Mouse (Mus musculus) bone marrow macrophage, adult 2 months (primary cell): Measurements from ENCODE around the gene Gnb2. TPM values are rescaled to one million over a fixed set of nuclear protein-coding genes. Genes with fewer than 3 reads are reported as not detected.

Experiments used
- H3K27ac ChIP-seq: 2 replicates; pipeline ENCODE4 v1.5.1; 2012; ENCODE audit warnings: low read depth, low read length; ENCODE audit not compliant: insufficient read depth
- H3K4me1 ChIP-seq: 2 replicates; pipeline ENCODE4 v1.6.1; 2012; ENCODE audit warnings: low read length; ENCODE audit not compliant: control insufficient read depth, insufficient read depth
- H3K4me3 ChIP-seq: 2 replicates; pipeline ENCODE4 v1.5.1; 2012; ENCODE audit warnings: mild to moderate bottlenecking, low read length, moderate library complexity; ENCODE audit not compliant: insufficient read depth
- CTCF ChIP-seq: IDR thresholded peaks from 2 replicates; pipeline ENCODE4 v1.5.1; 2012; ENCODE audit warnings: low read depth, mild to moderate bottlenecking, low read length, moderate library complexity
- POLR2A ChIP-seq: IDR thresholded peaks from 2 replicates; pipeline ENCODE4 v1.6.1; 2012; ENCODE audit warnings: mild to moderate bottlenecking, low read depth, low read length, borderline replicate concordance
- polyA plus RNA-seq: library from polyadenylated mRNA; stranded (reverse); fragments of >200 nt; gene quantifications from 2 replicates; pipeline ENCODE4 v1.2.4, GENCODE M21; 2012; ENCODE audit not compliant: missing spikeins, insufficient read depth, insufficient read length

The Gnb2 gene
- polyA plus RNA-seq, 1 experiment: 547 TPM

DNA sequence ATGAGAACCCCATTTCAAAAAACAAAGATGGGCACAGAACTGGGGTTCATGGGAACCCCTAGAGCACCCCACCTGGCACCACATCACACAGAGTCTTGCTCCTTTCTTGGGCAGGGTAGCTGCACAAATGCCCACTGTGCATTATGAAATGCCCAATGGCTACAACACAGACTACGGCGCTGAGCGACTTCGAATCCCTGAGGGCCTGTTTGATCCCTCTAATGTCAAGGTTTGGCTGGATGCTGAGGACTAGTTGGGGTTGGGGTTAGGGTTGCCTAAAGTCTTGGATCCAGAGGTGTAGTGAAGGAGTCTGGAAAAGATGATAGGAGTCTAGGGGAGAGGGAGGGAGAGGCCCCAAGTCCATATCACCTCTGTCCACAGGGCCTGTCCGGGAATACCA lies 33.1 kb upstream of the Gnb2 start:
- no peak overlapping the region for H3K4me3 ChIP-seq
- H3K27ac ChIP-seq: no peak overlapping the region
- peaks cover 18% of the 10 kb centered on the region for H3K4me1 ChIP-seq
- TF ChIP-seq POLR2A (no peak), CTCF (no peak)

DNA sequence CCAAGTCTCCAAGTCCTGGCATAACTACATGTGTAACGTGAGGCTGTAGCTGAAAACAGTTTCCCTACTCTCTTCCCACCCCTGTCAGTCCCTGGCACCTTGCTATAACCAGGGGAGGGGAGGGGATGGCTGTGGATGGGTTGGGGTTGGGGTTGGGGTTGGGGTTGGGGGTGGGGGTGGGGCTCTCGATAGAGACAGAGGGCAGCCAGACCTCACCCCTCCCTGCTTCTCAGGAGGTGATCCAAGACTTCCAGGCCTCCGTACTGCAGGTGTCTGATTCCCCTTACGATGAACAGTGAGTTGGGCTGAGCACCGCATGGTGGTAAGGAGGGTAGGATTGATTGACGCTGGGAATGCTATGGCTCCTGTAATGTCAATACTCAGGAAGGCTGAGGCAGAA lies 32.4 kb upstream of the Gnb2 start:
- Histone ChIP-seq H3K4me1 (peaks cover 18% of the 10 kb centered on the region), H3K4me3 (no peak overlapping the region), H3K27ac (no peak overlapping the region)
- TF ChIP-seq POLR2A (no peak), CTCF (no peak)

DNA sequence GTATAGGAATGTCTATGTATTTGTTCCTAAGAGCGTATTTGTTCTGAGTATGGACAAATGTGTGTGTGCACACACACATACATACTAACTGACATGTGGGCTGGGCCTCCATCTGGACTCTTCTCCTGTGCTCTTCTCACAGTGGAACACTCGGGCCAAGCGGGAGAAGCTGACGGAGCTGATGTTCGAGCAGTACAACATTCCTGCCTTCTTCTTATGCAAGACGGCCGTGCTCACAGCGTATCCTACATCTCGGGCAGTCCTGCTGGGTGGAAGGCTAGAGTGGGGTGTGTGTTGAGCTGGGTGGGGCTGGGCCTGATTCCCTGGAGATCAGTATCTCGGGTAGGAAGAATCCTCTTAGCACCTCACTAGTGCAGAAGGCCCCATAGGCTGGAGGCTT lies 29.7 kb upstream of the Gnb2 start:
- H3K4me1 ChIP-seq: peaks cover 3% of the 10 kb centered on the region
- H3K27ac ChIP-seq: no peak overlapping the region
- TF ChIP-seq POLR2A (no peak), CTCF (no peak)
- H3K4me3 ChIP-seq: no peak overlapping the region

DNA sequence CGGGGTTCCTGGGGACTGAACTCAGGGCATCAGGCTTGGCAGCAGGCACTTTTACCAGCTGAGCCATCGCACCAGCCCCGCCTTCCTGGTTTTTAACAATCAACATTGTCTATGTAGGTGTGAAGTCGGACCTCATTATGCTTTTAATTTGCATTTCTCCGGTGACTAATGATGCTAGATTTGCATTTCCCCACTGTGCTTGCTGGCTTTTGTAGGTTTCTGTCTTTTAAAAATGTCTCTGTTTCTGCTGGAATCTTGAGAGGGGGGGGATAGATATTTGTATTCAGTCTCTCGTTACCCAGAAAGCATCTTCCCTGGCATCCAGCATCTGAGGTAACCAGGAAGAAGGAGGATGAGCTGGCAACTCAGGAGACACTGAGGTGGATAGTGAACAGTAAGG lies 28.2 kb upstream of the Gnb2 start:
- TF ChIP-seq POLR2A: no peak
- no peak for TF ChIP-seq CTCF
- Histone ChIP-seq H3K4me1 (peaks cover 3% of the 10 kb centered on the region), H3K27ac (no peak overlapping the region), H3K4me3 (no peak overlapping the region)

DNA sequence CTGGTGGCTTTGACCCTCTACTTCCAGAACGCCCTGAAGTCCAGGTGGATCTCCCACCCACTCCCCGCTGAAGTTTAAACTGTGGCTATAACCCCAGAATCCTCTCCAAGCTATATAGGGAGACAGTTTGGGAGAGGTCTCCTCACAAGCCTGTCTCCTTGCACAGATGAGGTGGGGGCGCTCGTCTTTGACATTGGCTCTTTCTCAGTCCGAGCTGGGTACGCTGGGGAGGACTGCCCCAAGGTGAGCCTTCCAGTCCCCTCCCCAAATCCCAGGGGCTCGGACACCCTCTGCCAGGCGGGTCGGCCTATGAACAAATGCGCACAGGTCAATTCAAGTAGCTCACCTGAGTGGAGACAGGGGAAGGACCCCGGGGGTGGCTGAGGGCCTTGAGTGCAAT lies 20.6 kb upstream of the Gnb2 start:
- H3K4me1 ChIP-seq: no peaks in the 10 kb centered on the region
- no peak for TF ChIP-seq CTCF
- no peak for TF ChIP-seq POLR2A
- no peak overlapping the region for H3K27ac ChIP-seq
- H3K4me3 ChIP-seq: no peak overlapping the region

DNA sequence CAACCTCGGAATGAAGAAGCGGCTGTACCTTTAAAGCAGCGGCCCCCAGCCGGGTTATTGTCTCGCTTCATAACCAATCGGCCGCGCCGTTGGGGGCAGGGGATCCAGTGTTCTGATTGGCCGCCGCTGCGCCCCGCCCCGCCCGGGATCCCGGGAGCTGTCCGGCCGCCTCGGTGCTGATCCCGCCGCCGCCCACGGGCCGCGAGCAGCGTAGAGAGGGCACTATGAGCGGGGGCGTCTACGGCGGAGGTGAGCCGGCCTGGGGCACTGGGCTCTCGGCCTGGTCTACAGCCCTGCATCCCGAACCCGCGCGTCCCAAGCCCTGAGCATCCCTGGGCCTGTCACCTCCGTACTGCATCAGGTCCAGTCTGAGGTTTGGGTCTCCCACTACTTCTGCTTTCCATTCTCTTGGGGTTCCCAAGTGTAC lies 20.1 kb upstream of the Gnb2 start, which contains the start of gene Actl6b:
Actl6b (plus strand) TSS at position 107 of the 427 bp plus-strand sequence.
- Histone ChIP-seq H3K4me3 (no peak within 1 kb of the TSS), H3K4me1 (no peaks in the 10 kb centered on the region), H3K27ac (no peak within 1 kb of the TSS)
- TF ChIP-seq CTCF (no peak), POLR2A (no peak)

DNA sequence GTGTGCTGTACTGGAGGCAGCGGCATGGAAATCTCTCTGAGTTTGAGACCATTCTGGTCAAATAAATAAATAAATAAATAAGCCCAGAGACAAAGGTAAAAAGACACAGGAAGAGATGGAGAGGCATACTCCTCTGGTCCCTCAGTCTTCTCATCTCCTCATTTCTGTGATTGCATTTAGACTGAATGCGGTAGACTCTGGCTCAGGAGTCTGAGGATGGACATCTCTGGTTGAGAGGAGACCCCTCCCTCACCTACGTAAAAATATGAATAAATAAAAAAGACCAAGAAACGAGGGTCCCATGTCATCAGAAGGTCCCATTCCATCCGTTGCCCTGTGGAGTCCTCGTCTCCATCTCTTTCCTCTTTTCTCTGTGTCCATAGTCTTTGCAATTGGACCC lies 19.7 kb upstream of the Gnb2 start:
- TF ChIP-seq CTCF (no peak), POLR2A (no peak)
- Histone ChIP-seq H3K4me1 (no peaks in the 10 kb centered on the region), H3K27ac (no peak overlapping the region), H3K4me3 (no peak overlapping the region)

DNA sequence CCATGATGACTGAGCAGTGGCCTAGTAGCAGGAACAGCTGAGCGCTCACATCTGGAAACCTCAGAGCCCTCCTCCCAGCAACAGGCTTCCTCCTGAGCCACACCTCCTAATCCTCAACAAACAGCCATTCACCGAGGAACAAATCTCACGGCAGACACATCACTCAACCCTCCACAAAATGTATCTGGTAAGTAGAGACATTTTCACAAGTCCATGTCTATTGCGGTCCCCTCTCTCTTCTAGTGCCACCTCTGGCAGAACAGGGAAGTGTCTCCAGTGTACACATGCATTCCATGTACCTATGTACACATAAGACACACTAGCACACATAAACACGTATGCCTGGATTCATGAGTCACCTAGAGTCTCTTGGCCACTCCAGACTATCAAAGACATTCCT lies 17.8 kb upstream of the Gnb2 start:
- no peak overlapping the region for H3K27ac ChIP-seq
- H3K4me3 ChIP-seq: no peak overlapping the region
- no peaks in the 10 kb centered on the region for H3K4me1 ChIP-seq
- no peak for TF ChIP-seq CTCF
- TF ChIP-seq POLR2A: no peak

DNA sequence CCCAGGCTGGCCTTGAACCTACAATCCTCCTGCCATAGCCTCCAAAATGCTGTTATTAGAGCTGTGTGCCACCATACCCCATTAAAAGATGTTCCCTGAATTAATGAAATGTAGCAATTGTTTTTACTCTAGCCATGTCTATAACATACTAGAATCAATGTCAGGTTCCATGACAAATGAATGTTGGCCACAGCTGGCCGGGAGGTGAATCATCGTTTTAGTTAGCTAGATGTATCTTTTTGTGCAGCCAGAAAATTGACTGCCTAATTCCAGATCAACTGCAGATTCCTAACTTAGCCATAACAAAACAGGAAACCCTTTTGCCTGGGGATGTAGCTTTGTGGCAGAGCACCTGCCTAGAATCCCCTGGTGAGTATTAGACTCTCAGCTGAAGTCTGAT lies 16.5 kb upstream of the Gnb2 start:
- H3K4me3 ChIP-seq: no peak overlapping the region
- no peaks in the 10 kb centered on the region for H3K4me1 ChIP-seq
- TF ChIP-seq POLR2A: no peak
- no peak for TF ChIP-seq CTCF
- no peak overlapping the region for H3K27ac ChIP-seq

DNA sequence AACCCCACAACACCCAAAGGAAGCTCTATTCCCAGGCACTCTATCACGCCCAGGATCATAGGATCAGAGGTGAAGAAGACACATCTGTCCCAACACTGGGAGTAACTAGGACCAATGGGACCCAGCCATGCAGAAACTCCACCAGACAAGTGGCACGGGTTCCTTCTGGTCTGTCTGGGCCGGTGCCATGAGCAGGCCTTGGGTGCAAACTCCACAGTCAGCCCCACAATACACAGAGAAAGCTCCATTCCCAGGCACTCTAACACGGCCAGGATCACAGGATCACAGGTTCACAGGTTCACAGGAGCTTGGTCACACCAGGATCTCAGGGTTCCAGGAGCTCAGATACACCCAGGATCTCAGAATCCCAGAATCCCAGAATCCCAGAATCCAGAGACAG lies 12.3 kb upstream of the Gnb2 start:
- Histone ChIP-seq H3K4me3 (no peak overlapping the region), H3K27ac (no peak overlapping the region), H3K4me1 (0 out of 2 replicates have a peak, but pooled peaks cover 2% of the 10 kb centered on the region)
- TF ChIP-seq POLR2A (no peak), CTCF (no peak)

DNA sequence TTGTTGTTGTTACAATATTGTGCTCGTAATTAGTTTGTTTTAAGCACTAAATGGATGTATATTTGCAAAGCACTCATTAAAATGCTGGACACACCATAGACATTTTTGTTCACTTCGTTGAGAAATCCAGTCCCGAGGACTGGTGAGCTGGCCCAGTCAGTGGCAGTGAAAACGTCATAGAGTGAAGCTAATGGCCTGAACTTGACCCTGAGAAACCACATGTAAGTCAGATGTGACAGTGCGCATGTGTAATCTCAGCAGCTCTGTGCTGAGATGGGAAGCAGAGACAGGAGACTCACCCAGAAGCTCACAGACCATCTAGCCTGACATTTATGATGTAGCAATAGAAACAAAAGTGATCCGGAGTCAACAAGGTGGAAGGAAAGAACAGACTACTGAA lies 11.6 kb upstream of the Gnb2 start:
- Histone ChIP-seq H3K4me3 (no peak overlapping the region), H3K27ac (no peak overlapping the region), H3K4me1 (0 out of 2 replicates have a peak, but pooled peaks cover 2% of the 10 kb centered on the region)
- TF ChIP-seq CTCF: no peak
- TF ChIP-seq POLR2A: no peak
